Mouse (Mus musculus) left cerebral cortex, postnatal 25 days (tissue): Measurements from ENCODE around the gene Btbd3. TPM values are rescaled to one million over a fixed set of nuclear protein-coding genes. Genes with fewer than 3 reads are reported as not detected.

ENCODE experiments used
- DNase-seq, 2 experiments: peaks; one replicate each; pipeline ENCODE4 v3.0.0; 2022; ENCODE audit warnings: low spot score in 2 of 2, mixed read lengths in 1 of 2
- intact Hi-C: fragments of 180-260 bp; cut with DNase I; formaldehyde crosslinking; loops from one replicate; pipeline ENCODE4 v1.15.1; 2025
- total RNA-seq, 2 experiments: library from RNA; stranded (reverse); gene quantifications; 2 replicates each; pipeline ENCODE4 v1.2.3; 2021

Gene Btbd3
- total RNA-seq, 2 experiments from 2014 or later = 137 to 144 TPM

DNA sequence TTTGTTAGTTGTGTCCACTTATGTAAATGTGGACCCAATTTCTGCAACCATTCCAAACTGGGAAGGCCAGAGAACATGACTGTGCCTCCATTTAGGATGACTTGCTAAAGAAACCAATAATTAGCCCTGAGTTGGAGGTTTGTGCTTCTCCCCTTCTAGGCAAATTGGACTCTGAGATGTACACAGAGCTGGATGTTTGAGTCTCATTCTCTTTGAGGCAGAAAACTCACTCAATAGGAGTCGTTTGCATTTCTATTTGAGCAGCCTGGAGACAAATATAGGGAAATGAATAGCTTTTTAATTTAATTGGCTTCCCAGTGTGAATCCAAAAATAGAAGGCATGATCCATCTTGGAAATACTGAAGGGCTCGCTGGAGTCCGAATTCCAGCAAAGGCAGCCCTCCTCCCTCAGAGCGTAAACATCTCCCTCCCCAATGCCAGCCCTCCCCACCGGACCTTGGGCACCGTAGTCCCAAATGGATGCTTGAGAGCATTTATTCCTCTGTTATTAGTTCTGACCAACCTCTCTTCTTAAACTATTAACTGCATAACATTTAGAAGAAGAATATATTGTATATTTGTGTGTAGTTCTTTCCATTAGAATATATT is 81.6 kb downstream of the Btbd3 start:
- intact Hi-C loops = no loop called here
- DNase-seq = peak in 1 of 2 experiments; percentile 8

GRCm38 (mm10) chr2:138338524-138338923 is 82.2 kb downstream of the Btbd3 start:
- intact Hi-C loops = no loop called here
- no peak for DNase-seq

DNA sequence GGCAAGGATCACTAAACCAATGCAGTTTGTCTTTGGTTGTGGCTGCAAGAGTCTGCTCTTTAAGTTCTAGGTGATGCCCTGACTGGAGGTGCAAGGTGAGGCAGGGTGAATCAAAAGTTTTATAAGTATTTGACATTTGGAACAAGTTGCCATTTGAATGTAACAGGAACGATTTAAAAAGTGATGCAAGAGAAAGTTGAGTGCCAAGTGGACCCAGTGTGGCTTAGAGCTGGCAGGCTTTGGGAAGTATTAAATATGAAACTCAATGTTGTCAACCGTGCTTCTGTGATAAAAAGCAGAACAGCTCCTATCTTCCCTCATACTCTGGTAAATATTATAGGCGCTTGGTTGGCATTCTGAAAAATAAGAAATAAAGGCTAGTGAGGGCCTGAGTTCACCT is 99.0 kb downstream of the Btbd3 start:
- intact Hi-C loops = no loop called here
- DNase-seq = no peak

- intact Hi-C loops = no loop called here
- DNase-seq = no peak
These were observed 106.1 kb downstream of the Btbd3 start for GRCm38 (mm10) chr2:138362474-138362873.

- no peak for DNase-seq
- intact Hi-C loops = no loop called here
These were observed 109.0 kb downstream of the Btbd3 start for GRCm38 (mm10) chr2:138365391-138365790.

DNA sequence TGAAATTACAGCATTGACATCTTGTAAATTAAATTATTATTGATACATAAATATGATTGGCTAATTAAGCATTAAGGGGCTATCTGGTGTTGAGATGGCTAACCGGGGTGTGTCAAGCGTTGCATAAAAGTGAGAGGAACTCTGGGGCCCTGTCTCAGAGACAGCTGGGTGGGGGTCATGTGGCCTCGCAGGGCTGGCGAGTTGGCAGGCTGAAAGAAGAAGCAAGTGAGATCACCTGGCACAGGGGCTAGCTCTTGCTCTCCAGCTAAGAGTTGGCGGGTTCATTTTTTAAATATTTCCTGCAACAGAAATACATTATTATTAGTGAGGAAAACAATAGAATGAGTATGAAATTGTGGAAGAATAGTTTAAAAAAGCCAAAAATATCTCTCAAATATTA is 118.2 kb downstream of the Btbd3 start:
- intact Hi-C loops = no loop called here
- no peak for DNase-seq

GRCm38 (mm10) chr2:138378855-138379254 is 122.5 kb downstream of the Btbd3 start:
- intact Hi-C loops = no loop called here

DNA sequence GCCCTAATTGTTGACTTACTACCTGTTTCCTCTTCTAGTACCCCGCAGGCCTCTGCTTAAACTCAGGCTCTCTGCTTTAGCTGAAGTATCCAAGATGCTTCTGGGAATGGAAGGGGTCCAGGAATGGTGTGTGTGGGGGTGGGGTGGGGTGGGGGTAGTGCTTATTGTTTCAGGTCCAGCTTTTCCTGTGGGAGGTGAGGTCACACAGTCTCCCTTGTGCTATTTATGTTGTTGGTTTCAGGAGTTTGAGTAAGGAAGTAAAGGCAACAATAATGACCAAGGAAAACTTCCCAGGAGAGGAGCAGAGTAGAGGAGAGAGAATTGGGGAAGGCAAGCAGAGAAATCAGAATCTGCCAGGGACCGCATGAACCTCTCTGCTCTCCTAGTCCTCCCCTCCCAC is 128.4 kb downstream of the Btbd3 start:
- DNase-seq = no peak
- intact Hi-C loops = no loop called here

More at GRCm38 (mm10) chr2:138378855-138379254, 122.5 kb downstream of the Btbd3 start:
- no peak for DNase-seq

DNA sequence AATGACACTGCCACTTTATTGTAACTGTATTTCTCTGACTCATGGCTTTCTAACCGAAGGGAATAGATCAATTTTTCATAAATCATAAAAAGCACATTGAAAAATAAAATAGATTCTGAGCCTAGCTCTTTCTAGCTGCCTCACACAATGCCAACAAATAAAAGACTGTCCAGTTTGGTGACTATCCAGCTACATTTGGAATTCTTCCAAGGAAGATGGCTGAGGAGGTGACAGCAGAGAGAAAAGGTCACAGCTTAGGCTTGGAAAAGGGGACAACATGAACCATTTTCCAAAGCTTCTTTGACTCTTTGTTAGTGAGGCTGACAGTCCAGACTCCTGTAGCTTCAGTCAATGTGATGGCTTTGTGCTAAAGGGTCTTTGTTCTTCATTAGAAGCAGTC is 132.2 kb downstream of the Btbd3 start:
- no peak for DNase-seq
- intact Hi-C loops = no loop called here

GRCm38 (mm10) chr2:138403046-138403445 is 146.7 kb downstream of the Btbd3 start:
- DNase-seq = no peak
- intact Hi-C loops = loop anchor here (10.0 kb wide), 1 partner anchor 422 kb away; no protein-coding TSS in a partner anchor

- DNase-seq = peak; percentile 32 to 78
- intact Hi-C loops = loop anchor here (10.0 kb wide), 1 partner anchor 419 kb away; no protein-coding TSS in a partner anchor
These were observed 149.6 kb downstream of the Btbd3 start for GRCm38 (mm10) chr2:138405753-138406528.

DNA sequence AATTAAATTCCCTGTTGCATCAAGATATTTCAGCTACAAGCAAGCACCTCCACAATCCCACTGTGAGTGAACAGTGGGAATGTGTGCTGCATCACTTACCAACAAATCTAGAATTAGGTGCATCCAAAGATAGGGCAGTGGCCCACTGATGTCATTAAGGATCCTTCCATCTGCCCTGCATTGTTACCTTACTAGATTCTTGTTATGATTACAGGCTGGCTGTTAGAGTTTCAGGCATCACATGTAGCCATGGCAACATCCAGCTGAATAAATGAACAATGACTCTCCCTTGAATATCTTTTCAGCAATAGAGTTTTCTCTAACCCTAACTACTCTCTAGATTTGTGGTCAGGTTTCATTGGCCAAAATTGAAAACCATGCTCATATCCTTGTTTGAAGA is 150.3 kb downstream of the Btbd3 start:
- intact Hi-C loops = loop anchor here (10.0 kb wide), 1 partner anchor 418 kb away; no protein-coding TSS in a partner anchor
- peak in 1 of 2 experiments; percentile 18 for DNase-seq

DNA sequence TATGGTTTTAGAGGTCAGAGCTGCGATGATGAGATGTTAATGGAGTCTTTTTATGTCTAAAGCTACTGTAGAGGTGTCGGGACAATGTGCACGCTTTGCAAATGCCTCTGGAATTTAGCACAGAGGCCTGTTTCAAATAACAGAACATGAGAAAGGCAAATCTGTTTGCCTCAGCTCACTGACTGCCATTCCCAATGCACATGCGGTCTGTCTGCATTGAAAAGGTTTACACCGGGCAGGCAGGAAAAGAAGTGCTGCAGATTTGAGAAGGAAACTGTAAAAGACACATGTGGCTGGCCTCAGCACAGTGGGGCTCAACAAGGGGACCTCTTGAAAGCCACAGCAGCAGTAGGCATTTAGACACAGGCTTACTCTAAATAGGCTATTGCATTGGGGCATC is 156.2 kb downstream of the Btbd3 start:
- DNase-seq = no peak
- intact Hi-C loops = no loop called here

DNA sequence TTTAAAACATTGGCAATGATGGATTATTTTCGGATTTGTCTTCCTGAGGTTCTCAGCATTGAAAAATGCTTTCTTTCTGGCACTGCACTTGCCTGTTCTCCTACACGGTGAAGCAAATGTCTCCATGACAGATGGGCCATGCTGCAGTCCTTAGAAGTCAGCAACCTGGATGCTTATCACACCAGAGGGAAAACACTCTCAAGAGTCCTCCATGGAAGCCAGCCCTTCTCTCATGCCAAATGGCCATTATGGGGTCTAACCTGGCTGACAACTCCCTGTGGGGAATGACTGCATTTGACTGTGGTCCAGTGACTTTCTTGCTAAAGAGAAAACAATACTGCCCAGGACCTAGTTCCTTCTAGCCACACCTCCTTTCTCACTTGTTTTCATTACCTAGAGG is 166.0 kb downstream of the Btbd3 start:
- intact Hi-C loops = no loop called here
- DNase-seq = no peak

DNA sequence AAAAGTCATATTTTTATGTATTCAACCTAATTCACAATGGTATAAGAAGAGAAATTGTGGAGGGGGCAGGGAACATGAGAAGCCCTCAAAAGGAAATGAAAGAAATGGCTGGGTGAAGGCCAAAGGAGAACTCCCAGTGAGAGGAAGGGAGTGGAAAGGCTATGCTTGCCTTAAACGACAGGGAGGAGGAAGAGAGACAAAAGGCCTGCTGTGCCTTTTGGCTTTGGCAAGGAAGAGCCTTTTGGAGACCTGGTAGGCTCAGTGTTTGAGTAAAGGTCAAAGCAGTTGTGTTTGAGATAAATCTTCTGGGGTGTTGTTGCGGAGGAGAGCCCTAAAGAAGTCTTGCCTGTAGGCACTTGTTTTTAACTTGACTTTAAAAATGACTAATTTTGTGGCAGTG is 175.6 kb downstream of the Btbd3 start:
- no peak for DNase-seq
- intact Hi-C loops = no loop called here

GRCm38 (mm10) chr2:138446466-138446865 is 190.1 kb downstream of the Btbd3 start:
- no peak for DNase-seq
- intact Hi-C loops = no loop called here

DNA sequence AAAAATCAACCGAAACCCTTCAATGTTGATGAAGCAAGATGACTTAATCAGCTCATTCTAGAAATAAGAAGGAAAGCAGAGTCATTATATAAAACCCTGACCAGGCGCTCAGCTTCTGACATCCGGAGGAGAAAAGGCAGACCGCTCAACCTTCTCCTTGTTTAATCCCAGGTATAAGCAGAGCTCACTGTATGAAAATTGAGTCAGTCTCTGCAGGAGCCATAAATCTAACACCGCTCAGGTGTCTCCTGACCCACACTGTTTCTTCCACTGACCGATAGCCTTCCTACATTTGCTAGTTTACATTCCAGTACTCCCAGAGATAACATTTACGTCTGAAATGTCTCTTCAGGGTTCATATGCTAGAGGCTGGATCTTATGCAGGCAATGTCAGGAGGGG is 190.6 kb downstream of the Btbd3 start:
- DNase-seq = no peak

GRCm38 (mm10) chr2:138447681-138448080 is 191.3 kb downstream of the Btbd3 start:
- DNase-seq = no peak
- intact Hi-C loops = no loop called here

More for the DNA sequence above, 190.6 kb downstream of the Btbd3 start:
- intact Hi-C loops = no loop called here

DNA sequence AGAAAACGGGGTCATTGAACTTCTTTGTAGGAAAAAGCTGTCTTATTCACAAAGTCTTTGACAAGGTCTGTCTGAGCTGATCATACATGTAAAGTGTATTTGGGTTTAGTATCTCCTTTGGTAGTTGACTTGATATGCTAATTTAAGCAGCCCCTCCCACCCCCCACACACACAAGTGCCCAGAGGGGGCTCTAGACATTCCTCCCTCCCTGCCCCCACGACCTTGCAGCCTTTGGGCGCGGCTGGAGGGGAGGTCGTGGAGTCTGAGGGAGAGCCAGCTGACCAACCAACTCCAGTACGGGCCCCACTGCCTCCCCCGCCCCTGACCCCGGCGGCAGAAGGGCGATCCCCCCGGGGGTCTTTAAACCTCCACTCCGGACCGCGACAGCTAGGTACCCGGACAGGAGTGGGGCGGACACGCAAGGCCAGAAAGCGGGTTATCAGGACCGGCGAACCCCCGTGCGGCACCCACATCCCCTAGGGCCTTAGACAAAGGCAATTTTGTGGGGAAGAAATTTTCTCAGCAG is 211.7 kb downstream of the Btbd3 start:
- DNase-seq = no peak

GRCm38 (mm10) chr2:138473407-138473806 is 217.0 kb downstream of the Btbd3 start:
- intact Hi-C loops = loop anchor here (10.0 kb wide), 2 partner anchors 439 to 641 kb away; no protein-coding TSS in a partner anchor
- no peak for DNase-seq

More for the DNA sequence above, 211.7 kb downstream of the Btbd3 start:
- intact Hi-C loops = no loop called here

DNA sequence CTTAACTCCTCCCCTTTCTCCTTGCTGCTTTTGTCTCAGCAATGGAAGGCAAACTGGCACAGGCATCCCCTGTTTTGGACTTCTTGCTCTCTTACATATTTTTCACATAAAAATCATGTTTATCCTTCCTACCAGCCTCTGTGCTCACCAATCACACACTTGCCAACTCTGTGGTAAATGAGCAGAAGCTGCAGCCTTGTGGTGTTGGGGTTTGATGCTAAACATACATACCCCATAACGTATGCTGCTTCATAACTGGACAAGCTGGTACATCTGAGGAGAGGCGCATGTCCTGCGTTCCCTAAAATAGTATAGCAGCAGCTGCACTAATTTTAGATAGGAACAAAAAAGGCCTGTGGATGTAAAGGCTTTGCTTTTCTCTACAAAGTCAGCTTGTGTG is 220.1 kb downstream of the Btbd3 start:
- peak; percentile 58 to 94 for DNase-seq
- intact Hi-C loops = loop anchor here (1.0 to 10.0 kb wide), 5 partner anchors 136 to 638 kb away; no protein-coding TSS in a partner anchor
